Mouse (Mus musculus) CH12.LX (cell line): Measurements from ENCODE around the gene Tmem138.
"Not testable (repeated sequence)": the region's sequence is repeated elsewhere in the genome, so short reads cannot be mapped to it uniquely, and the experiment has no call there.

Experiments used
- CTCF ChIP-seq, 2 experiments: IDR thresholded peaks in 1 of 2; conservative IDR thresholded peaks in 1 of 2; 2 replicates each; pipeline ENCODE4 v1.5.1; 2011 to 2012; ENCODE audit warnings: low read depth in 2 of 2, low read length in 2 of 2, improper control_type of control experiment in 1 of 2, inconsistent platforms in 1 of 2, mild to moderate bottlenecking in 1 of 2, moderate library complexity in 1 of 2
- EP300 ChIP-seq: IDR thresholded peaks from 2 replicates; pipeline ENCODE4 v1.6.1; 2011; ENCODE audit warnings: low read length, improper control_type of control experiment
- KAT2A ChIP-seq: IDR thresholded peaks from 2 replicates; pipeline ENCODE4 v1.6.1; 2012; ENCODE audit warnings: low read length, improper control_type of control experiment, inconsistent platforms; ENCODE audit not compliant: insufficient replicate concordance
- MAX ChIP-seq: IDR thresholded peaks from 2 replicates; pipeline ENCODE4 v1.6.1; 2011; ENCODE audit warnings: low read length, improper control_type of control experiment
- MYC ChIP-seq: IDR thresholded peaks from 2 replicates; pipeline ENCODE4 v1.6.1; 2011; ENCODE audit warnings: low read depth, mild to moderate bottlenecking, improper control_type of control experiment, low read length
- ZMIZ1 ChIP-seq: IDR thresholded peaks from 2 replicates; pipeline ENCODE4 v1.6.1; 2012; ENCODE audit warnings: low read depth, mild to moderate bottlenecking, inconsistent platforms, low read length, improper control_type of control experiment

DNA sequence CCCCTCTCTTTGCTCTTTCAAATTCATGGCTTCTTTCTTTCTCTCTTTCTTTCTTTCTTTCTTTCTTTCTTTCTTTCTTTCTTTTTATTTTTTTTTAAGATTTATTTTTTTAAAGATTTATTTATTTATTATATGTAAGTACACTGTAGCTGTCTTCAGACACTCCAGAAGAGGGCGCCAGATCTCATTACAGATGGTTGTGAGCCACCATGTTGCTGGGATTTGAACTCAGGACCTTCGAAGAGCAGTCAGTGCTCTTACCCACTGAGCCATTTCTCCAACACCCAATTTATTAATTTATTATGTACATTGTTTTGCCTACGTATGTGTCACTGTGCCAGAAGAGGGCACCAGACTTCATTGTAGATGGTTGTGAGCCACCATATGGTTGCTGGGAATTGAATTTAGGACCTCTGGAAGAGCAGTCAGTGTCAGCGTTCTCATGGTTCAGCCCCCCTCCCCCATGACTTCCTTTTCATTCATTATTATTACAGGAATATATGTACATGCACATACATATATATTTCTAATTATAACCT lies 19.3 kb downstream of the Tmem138 start:
- TF ChIP-seq MYC; EP300; CTCF (conservative IDR thresholded peaks at IDR 0.05 in 1 of 2, IDR thresholded peaks at IDR 0.05 in 1 of 2; ENCODE audit: low read depth in 2 of 2, low read length in 2 of 2); KAT2A; ZMIZ1; MAX: not testable (repeated sequence)
